Mouse (Mus musculus): ENCODE data around the gene Zfp791. TPM values are rescaled to one million over a fixed set of nuclear protein-coding genes. Genes with fewer than 3 reads are reported as not detected.
"Not testable (repeated sequence)": the region's sequence is repeated elsewhere in the genome, so short reads cannot be mapped to it uniquely, and the experiment has no call there.

Gene Zfp791
- 1.1 and 1.3 TPM in 2 replicates for polyA plus RNA-seq (2014; fragmentation: Nextera tagmentation; extraction: Ambion mirVana)

DNA sequence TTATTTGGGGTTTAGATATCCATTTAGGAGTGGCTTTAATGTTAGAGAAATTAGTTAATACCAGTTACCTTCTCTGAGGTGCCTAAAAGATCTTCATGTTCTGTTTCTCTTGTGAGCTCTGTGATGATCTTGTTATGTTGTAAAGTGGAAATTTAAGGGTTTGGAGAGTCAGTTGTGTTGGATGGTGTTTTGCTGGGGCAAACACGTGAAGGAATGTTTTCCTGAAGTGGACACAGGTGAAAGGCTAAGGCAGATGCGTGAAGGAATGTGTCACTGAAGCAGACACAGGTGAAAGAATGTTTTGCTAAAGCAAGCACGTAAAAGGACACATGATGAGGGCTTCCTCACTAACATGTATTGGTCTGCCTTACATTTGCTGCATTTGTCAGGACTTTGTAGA lies at the start of gene Zfp791:
Gene Zfp791, minus strand, starts transcription at position 101 of the 400 bp plus-strand sequence.
- Histone ChIP-seq H3K4me1 (replicated peaks; ENCODE audit: control insufficient read depth, insufficient read depth, low read length) (peaks cover 3% of the 10 kb centered on the region; the same call in 1 of the 2 replicates), H3K4me3 (ENCODE audit: low read depth, low read length) (no peak within 1 kb of the TSS), H3K36me3 (ENCODE audit: control insufficient read depth, insufficient read depth, low read length) (no peaks in the 10 kb centered on the region), H3K4me2 (ENCODE audit: low read depth, low read length, severe bottlenecking) (no peak within 1 kb of the TSS), H3K27me3 (ENCODE audit: control insufficient read depth, insufficient read depth, low read length) (no peaks in the 10 kb centered on the region), H3K27ac (ENCODE audit: low read depth, low read length) (no peak within 1 kb of the TSS), H3K9ac (ENCODE audit: low read length) (no peak within 1 kb of the TSS), H3K9me3 (ENCODE audit: control insufficient read depth, low read length) (no peaks in the 10 kb centered on the region)
- DNase-seq (ENCODE audit: low spot score) = no peak
- no peak for ATAC-seq (replicated peaks; ENCODE audit: low FRiP score)
- 81% methylated on average over 3 of the region's 3 CpGs for WGBS

DNA sequence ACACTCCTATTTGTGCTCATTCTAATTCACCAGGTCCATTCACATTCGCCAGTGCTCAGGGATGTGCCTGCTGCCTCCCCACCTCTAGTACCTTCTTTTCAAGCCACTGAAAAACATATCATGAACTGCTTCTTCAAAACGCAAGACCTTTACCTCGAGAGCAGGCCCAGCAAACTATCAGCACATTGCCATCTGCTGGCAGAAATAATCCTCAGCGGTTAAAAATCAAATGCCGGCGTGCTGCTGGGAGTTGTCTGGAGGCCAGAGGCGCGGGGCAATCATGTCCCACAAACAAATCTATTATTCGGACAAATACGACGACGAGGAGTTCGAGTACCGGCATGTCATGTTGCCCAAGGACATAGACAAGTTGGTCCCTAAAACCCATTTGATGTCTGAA lies 48.4 kb upstream of the Zfp791 start:
- H3K9me3 ChIP-seq (ENCODE audit: control insufficient read depth, low read length) = no peaks in the 10 kb centered on the region
- H3K4me3 ChIP-seq (ENCODE audit: low read depth, low read length) = no peak overlapping the region
- H3K4me1 ChIP-seq (replicated peaks; ENCODE audit: control insufficient read depth, insufficient read depth, low read length) = no peaks in the 10 kb centered on the region
- WGBS = 39% methylated on average over 14 of the region's 14 CpGs
- H3K9ac ChIP-seq (ENCODE audit: low read length) = no peak overlapping the region; the same call in 1 of the 2 replicates
- 0 out of 2 replicates have a peak, but pooled peaks cover 3% of the 10 kb centered on the region for H3K27me3 ChIP-seq (ENCODE audit: control insufficient read depth, insufficient read depth, low read length)
- no peak overlapping the region for H3K4me2 ChIP-seq (ENCODE audit: low read depth, low read length, severe bottlenecking)
- ATAC-seq (replicated peaks; ENCODE audit: low FRiP score) (no peak), DNase-seq (ENCODE audit: low spot score) (peak; percentile 53)
- no peaks in the 10 kb centered on the region for H3K36me3 ChIP-seq (ENCODE audit: control insufficient read depth, insufficient read depth, low read length)
- H3K27ac ChIP-seq (ENCODE audit: low read depth, low read length) = no peak overlapping the region

DNA sequence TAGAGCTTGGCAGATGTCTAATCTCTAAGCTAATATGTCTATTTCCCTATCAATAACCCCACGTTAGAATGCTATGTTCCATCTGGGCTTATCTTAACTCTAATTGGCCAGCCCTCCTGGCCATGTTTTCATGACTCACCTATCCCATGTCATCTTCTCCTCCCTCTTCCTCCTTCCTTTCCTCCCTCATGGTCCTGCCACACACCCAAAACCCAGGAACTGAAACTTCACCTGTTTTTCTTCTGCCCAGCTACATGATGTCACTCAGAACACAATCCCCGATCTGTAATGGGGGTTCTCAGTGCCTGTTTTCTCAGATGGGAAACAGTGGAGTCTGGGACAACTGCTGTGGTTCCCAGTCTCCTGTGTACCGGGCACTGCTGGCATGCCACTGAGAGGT lies 28.7 kb upstream of the Zfp791 start, which contains the start of gene Cks1brt:
Gene Cks1brt, plus strand, starts transcription at position 301 of the 400 bp plus-strand sequence.
- H3K9me3 ChIP-seq (ENCODE audit: control insufficient read depth, low read length) = peaks cover 8% of the 10 kb centered on the region
- WGBS = 85% methylated on average over 3 of the region's 3 CpGs

DNA sequence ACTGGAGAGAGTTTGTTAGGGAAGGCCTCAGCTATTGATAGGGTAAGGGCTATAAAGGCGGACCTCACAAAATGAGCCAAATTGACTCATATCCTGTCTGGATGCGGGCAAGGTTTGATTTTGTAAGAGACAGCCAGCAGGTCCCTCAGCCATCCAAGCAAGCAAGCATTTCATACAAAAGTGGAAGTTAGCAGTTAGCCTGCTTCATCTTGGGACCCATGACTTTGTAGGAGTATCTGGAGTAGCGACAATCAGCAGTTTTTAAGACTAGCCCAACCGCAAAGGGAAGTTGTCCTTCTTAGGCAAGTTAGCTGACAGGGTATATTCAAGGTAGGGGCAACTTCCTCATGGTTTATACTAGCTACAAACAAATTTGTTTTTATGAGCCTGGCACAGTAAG lies 19.6 kb upstream of the Zfp791 start:
- DNase-seq (ENCODE audit: low spot score) (no peak), ATAC-seq (replicated peaks; ENCODE audit: low FRiP score) (no peak)
- 90% methylated on average over 4 of the region's 4 CpGs for WGBS
- H3K9ac ChIP-seq (ENCODE audit: low read length) = no peak overlapping the region
- H3K27ac ChIP-seq (ENCODE audit: low read depth, low read length) = no peak overlapping the region
- H3K4me1 ChIP-seq (replicated peaks; ENCODE audit: control insufficient read depth, insufficient read depth, low read length) = no peaks in the 10 kb centered on the region
- H3K27me3 ChIP-seq (ENCODE audit: control insufficient read depth, insufficient read depth, low read length) = no peaks in the 10 kb centered on the region
- no peaks in the 10 kb centered on the region; the same call in 1 of the 2 replicates for H3K9me3 ChIP-seq (ENCODE audit: control insufficient read depth, low read length)
- H3K4me3 ChIP-seq (ENCODE audit: low read depth, low read length) = no peak overlapping the region
- H3K36me3 ChIP-seq (ENCODE audit: control insufficient read depth, insufficient read depth, low read length) = no peaks in the 10 kb centered on the region
- no peak overlapping the region for H3K4me2 ChIP-seq (ENCODE audit: low read depth, low read length, severe bottlenecking)

More for the DNA sequence above, 28.7 kb upstream of the Zfp791 start, which contains the start of gene Cks1brt:
- no peak for DNase-seq (ENCODE audit: low spot score)
- no peaks in the 10 kb centered on the region for H3K4me1 ChIP-seq (replicated peaks; ENCODE audit: control insufficient read depth, insufficient read depth, low read length)
- H3K27me3 ChIP-seq (ENCODE audit: control insufficient read depth, insufficient read depth, low read length) = no peaks in the 10 kb centered on the region
- no peak within 1 kb of the TSS for H3K9ac ChIP-seq (ENCODE audit: low read length)
- H3K4me3 ChIP-seq (ENCODE audit: low read depth, low read length) = no peak within 1 kb of the TSS
- no peak for ATAC-seq (replicated peaks; ENCODE audit: low FRiP score)
- H3K36me3 ChIP-seq (ENCODE audit: control insufficient read depth, insufficient read depth, low read length) = no peaks in the 10 kb centered on the region
- no peak within 1 kb of the TSS for H3K27ac ChIP-seq (ENCODE audit: low read depth, low read length)
- no peak within 1 kb of the TSS for H3K4me2 ChIP-seq (ENCODE audit: low read depth, low read length, severe bottlenecking)

DNA sequence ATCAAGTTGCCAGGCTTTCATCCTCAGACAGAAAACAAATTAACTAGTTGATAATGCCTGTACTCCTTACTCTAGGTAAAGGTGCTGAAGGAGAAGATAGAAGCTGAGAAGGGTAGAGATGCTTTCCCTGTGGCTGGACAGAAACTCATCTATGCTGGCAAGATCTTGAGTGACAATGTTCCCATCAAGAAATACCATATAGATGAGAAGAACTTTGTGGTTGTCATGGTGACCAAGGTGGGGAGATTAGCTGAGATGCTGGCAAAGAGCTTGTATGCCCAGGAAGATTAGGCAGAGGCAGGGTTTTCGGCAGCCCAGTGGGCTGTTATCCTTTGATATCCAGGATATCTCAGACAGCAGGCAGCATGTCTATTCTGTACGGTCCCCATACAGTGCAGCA lies 12.8 kb upstream of the Zfp791 start:
- not testable (repeated sequence) for H3K4me1 ChIP-seq (replicated peaks; ENCODE audit: control insufficient read depth, insufficient read depth, low read length); H3K27ac ChIP-seq (ENCODE audit: low read depth, low read length); H3K9me3 ChIP-seq (ENCODE audit: control insufficient read depth, low read length); H3K27me3 ChIP-seq (ENCODE audit: control insufficient read depth, insufficient read depth, low read length); H3K9ac ChIP-seq (ENCODE audit: low read length); DNase-seq (ENCODE audit: low spot score); H3K4me2 ChIP-seq (ENCODE audit: low read depth, low read length, severe bottlenecking); H3K4me3 ChIP-seq (ENCODE audit: low read depth, low read length); ATAC-seq (replicated peaks; ENCODE audit: low FRiP score); H3K36me3 ChIP-seq (ENCODE audit: control insufficient read depth, insufficient read depth, low read length)
- WGBS = 94% methylated on average over 2 of the region's 2 CpGs

DNA sequence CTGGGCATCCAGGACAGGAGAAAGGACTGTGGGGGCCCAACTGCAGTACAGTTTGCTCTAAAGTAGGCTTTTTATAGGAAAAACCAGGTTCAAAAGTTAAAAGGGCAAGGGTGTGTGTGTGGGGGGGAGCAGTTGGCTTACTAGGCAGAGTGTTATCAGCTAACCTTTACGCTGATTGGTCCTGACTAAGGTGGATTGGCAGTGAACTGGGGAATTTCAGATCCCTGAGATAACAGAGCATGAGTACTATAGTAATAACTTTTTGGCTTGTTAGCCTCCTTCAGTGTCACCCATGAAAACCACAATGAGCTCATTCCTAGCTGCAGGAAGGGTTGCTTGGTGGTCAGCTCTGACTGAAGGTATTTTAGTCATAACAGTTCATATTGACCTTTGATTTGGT lies 9.4 kb upstream of the Zfp791 start:
- H3K4me1 ChIP-seq (replicated peaks; ENCODE audit: control insufficient read depth, insufficient read depth, low read length) = no peaks in the 10 kb centered on the region
- no peak overlapping the region for H3K4me3 ChIP-seq (ENCODE audit: low read depth, low read length)
- WGBS = 84% methylated on average over 1 of the region's 1 CpGs
- no peaks in the 10 kb centered on the region for H3K36me3 ChIP-seq (ENCODE audit: control insufficient read depth, insufficient read depth, low read length)
- ATAC-seq (replicated peaks; ENCODE audit: low FRiP score) (no peak), DNase-seq (ENCODE audit: low spot score) (no peak)
- no peaks in the 10 kb centered on the region for H3K27me3 ChIP-seq (ENCODE audit: control insufficient read depth, insufficient read depth, low read length)
- H3K27ac ChIP-seq (ENCODE audit: low read depth, low read length) = no peak overlapping the region
- H3K4me2 ChIP-seq (ENCODE audit: low read depth, low read length, severe bottlenecking) = no peak overlapping the region
- H3K9me3 ChIP-seq (ENCODE audit: control insufficient read depth, low read length) = no peaks in the 10 kb centered on the region
- no peak overlapping the region for H3K9ac ChIP-seq (ENCODE audit: low read length)

DNA sequence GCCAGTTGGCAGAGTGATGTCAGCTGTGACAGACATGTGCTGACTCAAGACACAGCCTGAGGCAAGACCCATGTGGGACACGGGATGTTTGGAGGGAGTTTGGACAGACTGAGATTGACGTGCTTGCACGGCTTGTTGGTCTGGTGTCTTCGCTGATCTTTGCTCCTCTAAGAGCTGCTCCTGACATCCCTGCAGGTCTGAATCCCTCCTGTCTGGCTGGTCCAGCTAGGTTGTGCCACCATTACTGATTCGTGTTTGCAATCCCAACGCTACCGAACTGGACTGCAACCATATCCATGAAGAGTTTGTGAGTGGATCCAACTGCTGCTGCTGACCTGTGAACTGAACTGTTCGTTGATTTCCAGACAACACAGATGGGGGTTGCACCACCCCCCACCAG lies 796 bp upstream of the Zfp791 start:
- Histone ChIP-seq H3K27me3 (ENCODE audit: control insufficient read depth, insufficient read depth, low read length) (no peaks in the 10 kb centered on the region), H3K4me2 (ENCODE audit: low read depth, low read length, severe bottlenecking) (no peak overlapping the region), H3K9ac (ENCODE audit: low read length) (no peak overlapping the region), H3K4me3 (ENCODE audit: low read depth, low read length) (no peak overlapping the region), H3K9me3 (ENCODE audit: control insufficient read depth, low read length) (no peaks in the 10 kb centered on the region), H3K4me1 (replicated peaks; ENCODE audit: control insufficient read depth, insufficient read depth, low read length) (peaks cover 3% of the 10 kb centered on the region; the same call in 1 of the 2 replicates), H3K36me3 (ENCODE audit: control insufficient read depth, insufficient read depth, low read length) (no peaks in the 10 kb centered on the region), H3K27ac (ENCODE audit: low read depth, low read length) (no peak overlapping the region)
- no peak for ATAC-seq (replicated peaks; ENCODE audit: low FRiP score)
- 94% methylated on average over 8 of the region's 8 CpGs for WGBS
- no peak for DNase-seq (ENCODE audit: low spot score)

DNA sequence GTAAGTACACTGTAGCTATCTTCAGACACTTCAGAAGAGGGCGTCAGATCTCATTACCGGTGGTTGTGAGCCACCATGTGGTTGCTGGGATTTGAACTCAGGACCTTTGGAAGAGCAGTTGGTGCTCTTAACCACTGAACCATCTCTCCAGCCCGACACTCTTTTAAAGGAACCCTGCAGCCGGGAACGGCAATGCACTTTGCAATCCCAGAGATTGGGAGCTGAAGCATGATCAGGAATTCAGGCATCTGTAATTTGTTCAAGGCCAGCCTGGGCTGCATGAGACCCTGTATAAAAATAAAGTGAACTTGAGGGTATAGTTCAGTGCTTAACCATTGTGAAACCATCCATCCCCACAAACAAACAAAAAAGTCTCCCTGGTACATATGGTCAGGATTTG lies 2.6 kb downstream of the Zfp791 start:
- H3K27me3 ChIP-seq (ENCODE audit: control insufficient read depth, insufficient read depth, low read length); H3K9ac ChIP-seq (ENCODE audit: low read length); H3K4me1 ChIP-seq (replicated peaks; ENCODE audit: control insufficient read depth, insufficient read depth, low read length); DNase-seq (ENCODE audit: low spot score); H3K27ac ChIP-seq (ENCODE audit: low read depth, low read length); H3K9me3 ChIP-seq (ENCODE audit: control insufficient read depth, low read length); H3K4me3 ChIP-seq (ENCODE audit: low read depth, low read length); H3K4me2 ChIP-seq (ENCODE audit: low read depth, low read length, severe bottlenecking); ATAC-seq (replicated peaks; ENCODE audit: low FRiP score); H3K36me3 ChIP-seq (ENCODE audit: control insufficient read depth, insufficient read depth, low read length): not testable (repeated sequence)
- WGBS = 75% methylated on average over 5 of the region's 5 CpGs
